Mouse (Mus musculus) liver, adult 2 months (tissue): ENCODE data around the gene Ccdc85b. TPM values are rescaled to one million over a fixed set of nuclear protein-coding genes. Genes with fewer than 3 reads are reported as not detected.

Experiments used
- DNase-seq: peaks from one replicate; pipeline ENCODE4 v3.0.0-alpha.2; 2011; ENCODE audit warnings: low read depth, low spot score; ENCODE audit errors: extremely low read depth
- H3K27ac ChIP-seq: fragments of 200-500 bp; replicated peaks from 2 replicates; pipeline ENCODE4 v1.5.1; 2012; ENCODE audit warnings: low read depth, mild to moderate bottlenecking, control low read depth, inconsistent platforms, low read length; ENCODE audit not compliant: insufficient read depth
- H3K27me3 ChIP-seq: fragments of 200-500 bp; 2 replicates; pipeline ENCODE4 v1.6.1; 2012; ENCODE audit warnings: mild to moderate bottlenecking, moderate library complexity, low read length, inconsistent platforms; ENCODE audit not compliant: control insufficient read depth, insufficient read depth
- H3K36me3 ChIP-seq: fragments of 200-500 bp; 2 replicates; pipeline ENCODE4 v1.6.1; 2012; ENCODE audit warnings: low read length, inconsistent platforms; ENCODE audit not compliant: control insufficient read depth, insufficient read depth
- H3K4me1 ChIP-seq: fragments of 200-500 bp; 2 replicates; pipeline ENCODE4 v1.6.1; 2011; ENCODE audit warnings: low read length; ENCODE audit not compliant: control insufficient read depth, insufficient read depth
- H3K4me3 ChIP-seq: fragments of 200-500 bp; 2 replicates; pipeline ENCODE4 v1.5.1; 2011; ENCODE audit warnings: low read depth, mild to moderate bottlenecking, control low read depth, low read length, moderate library complexity; ENCODE audit not compliant: insufficient read depth
- H3K79me2 ChIP-seq: fragments of 200-500 bp; 2 replicates; pipeline ENCODE4 v1.6.1; 2012; ENCODE audit warnings: inconsistent platforms, mild to moderate bottlenecking, low read length, moderate library complexity; ENCODE audit not compliant: control insufficient read depth, insufficient read depth
- H3K9ac ChIP-seq: fragments of 200-500 bp; 2 replicates; pipeline ENCODE4 v1.6.1; 2012; ENCODE audit warnings: low read depth, mild to moderate bottlenecking, control low read depth, inconsistent platforms, low read length
- CTCF ChIP-seq: fragments of 200-500 bp; IDR thresholded peaks from 2 replicates; pipeline ENCODE4 v1.5.1; 2011; ENCODE audit warnings: low read depth, low read length, control low read depth
- POLR2A ChIP-seq: fragments of 200-500 bp; IDR thresholded peaks from 2 replicates; pipeline ENCODE4 v1.6.1; 2011; ENCODE audit warnings: low read length, control low read depth; ENCODE audit not compliant: insufficient read depth; ENCODE audit errors: extremely low read depth
- WGBS: fragments of 180-500 bp; shearing (Covaris S2); methylation state at CpG from one replicate; pipeline ENCODE4 v1.1.7; 2018; 5-methylcytosine and 5-hydroxymethylcytosine counted together
- polyA plus RNA-seq: library from polyadenylated mRNA; depleted of rRNA; stranded (reverse); fragments of >200 nt; gene quantifications from 2 replicates; pipeline ENCODE4 v1.2.3, GENCODE M21; 2012
- total RNA-seq: library from RNA; depleted of rRNA; stranded (reverse); fragments of >200 nt; gene quantifications from 2 replicates; pipeline ENCODE4 v1.2.3, GENCODE M21; 2014

Gene Ccdc85b
- total and polyA plus RNA-seq, 2 experiments = 2.6 to 3.3 TPM

- no peak for TF ChIP-seq CTCF
- no peak for TF ChIP-seq POLR2A
- H3K27ac ChIP-seq = peak overlapping the region; percentile 79
- peak; percentile 53 for DNase-seq
- peaks cover 7% of the 10 kb centered on the region for H3K36me3 ChIP-seq
- H3K79me2 ChIP-seq = peaks cover 14% of the 10 kb centered on the region; the same call in 1 of the 2 replicates
- peak overlapping the region; percentile 87 for H3K4me3 ChIP-seq
- H3K27me3 ChIP-seq = no peaks in the 10 kb centered on the region
- WGBS = 1% methylated on average over 39 of the region's 48 CpGs
- H3K9ac ChIP-seq = peak overlapping the region; percentile 86
- peaks cover 14% of the 10 kb centered on the region for H3K4me1 ChIP-seq
Measured at GRCm38 (mm10) chr19:5424092-5424781, 33.5 kb downstream of the Ccdc85b start.

GRCm38 (mm10) chr19:5423561-5423960 lies 34.1 kb downstream of the Ccdc85b start:
- Histone ChIP-seq H3K79me2 (peaks cover 14% of the 10 kb centered on the region; the same call in 1 of the 2 replicates), H3K4me3 (peak overlapping the region; percentile 87), H3K36me3 (peaks cover 7% of the 10 kb centered on the region), H3K27ac (no peak overlapping the region; the same call in 1 of the 2 replicates), H3K4me1 (peaks cover 14% of the 10 kb centered on the region), H3K9ac (peak overlapping the region; percentile 86), H3K27me3 (no peaks in the 10 kb centered on the region)
- DNase-seq = no peak
- no peak for TF ChIP-seq CTCF
- 0 out of 2 replicates have a peak, but pooled peaks have one; percentile 9 for TF ChIP-seq POLR2A
- 56% methylated on average over 12 of the region's 12 CpGs for WGBS

GRCm38 (mm10) chr19:5422895-5423443 lies 34.7 kb downstream of the Ccdc85b start:
- DNase-seq = no peak
- peaks cover 14% of the 10 kb centered on the region; the same call in 1 of the 2 replicates for H3K79me2 ChIP-seq
- H3K27me3 ChIP-seq = no peaks in the 10 kb centered on the region
- no peak overlapping the region for H3K4me3 ChIP-seq
- peaks cover 13% of the 10 kb centered on the region for H3K36me3 ChIP-seq
- 88% methylated on average over 9 of the region's 9 CpGs for WGBS
- H3K9ac ChIP-seq = no peak overlapping the region
- H3K4me1 ChIP-seq = peaks cover 14% of the 10 kb centered on the region
- TF ChIP-seq CTCF (no peak), POLR2A (no peak)
- H3K27ac ChIP-seq = no peak overlapping the region

GRCm38 (mm10) chr19:5422267-5422666 lies 35.4 kb downstream of the Ccdc85b start:
- DNase-seq = no peak
- Histone ChIP-seq H3K36me3 (peaks cover 20% of the 10 kb centered on the region), H3K4me1 (peaks cover 14% of the 10 kb centered on the region), H3K79me2 (peaks cover 14% of the 10 kb centered on the region; the same call in 1 of the 2 replicates), H3K27ac (no peak overlapping the region), H3K9ac (no peak overlapping the region), H3K4me3 (no peak overlapping the region), H3K27me3 (no peaks in the 10 kb centered on the region)
- no peak for TF ChIP-seq POLR2A
- 90% methylated on average over 10 of the region's 10 CpGs for WGBS

- 85% methylated on average over 5 of the region's 5 CpGs for WGBS
- no peak overlapping the region for H3K4me3 ChIP-seq
- DNase-seq = no peak
- H3K4me1 ChIP-seq = peaks cover 14% of the 10 kb centered on the region
- TF ChIP-seq CTCF (no peak), POLR2A (no peak)
- H3K9ac ChIP-seq = no peak overlapping the region
- peaks cover 14% of the 10 kb centered on the region; the same call in 1 of the 2 replicates for H3K79me2 ChIP-seq
- H3K36me3 ChIP-seq = peaks cover 25% of the 10 kb centered on the region
- H3K27ac ChIP-seq = no peak overlapping the region
- H3K27me3 ChIP-seq = no peaks in the 10 kb centered on the region
Measured at GRCm38 (mm10) chr19:5421784-5422183, 35.9 kb downstream of the Ccdc85b start.

GRCm38 (mm10) chr19:5420579-5420978 lies 37.1 kb downstream of the Ccdc85b start:
- TF ChIP-seq CTCF = no peak
- no peak for TF ChIP-seq POLR2A
- peaks cover 4% of the 10 kb centered on the region; the same call in 1 of the 2 replicates for H3K4me1 ChIP-seq
- WGBS = 83% methylated on average over 6 of the region's 6 CpGs

More at GRCm38 (mm10) chr19:5420579-5420978, 37.1 kb downstream of the Ccdc85b start:
- no peak overlapping the region for H3K27ac ChIP-seq
- H3K4me3 ChIP-seq = no peak overlapping the region
- H3K9ac ChIP-seq = no peak overlapping the region
- DNase-seq = no peak
- H3K27me3 ChIP-seq = no peaks in the 10 kb centered on the region
- peaks cover 31% of the 10 kb centered on the region for H3K36me3 ChIP-seq
- H3K79me2 ChIP-seq = peaks cover 5% of the 10 kb centered on the region; the same call in 1 of the 2 replicates
